Mouse (Mus musculus): Measurements from ENCODE around the gene Speg. TPM values are rescaled to one million over a fixed set of nuclear protein-coding genes. Genes with fewer than 3 reads are reported as not detected.

Gene Speg
- total RNA-seq, 2 experiments from 2014 or later: 104 to 112 TPM

DNA sequence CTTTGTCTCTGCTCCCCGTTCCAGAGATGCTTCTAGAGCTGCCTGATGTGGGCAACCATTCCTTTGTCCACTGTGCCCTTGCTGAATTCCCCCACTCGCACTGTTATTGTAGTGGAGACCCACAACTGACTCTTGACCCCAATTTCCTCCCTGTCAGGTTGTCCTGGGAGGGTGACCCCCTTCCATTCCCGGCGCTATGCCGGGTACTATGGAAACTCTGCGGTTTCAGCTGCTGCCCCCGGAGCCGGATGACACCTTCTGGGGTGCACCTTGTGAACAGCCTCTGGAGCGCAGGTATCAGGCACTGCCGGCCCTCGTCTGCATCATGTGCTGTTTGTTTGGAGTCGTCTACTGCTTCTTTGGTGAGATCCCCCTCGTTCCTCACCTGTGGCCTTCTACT lies 104.9 kb downstream of the Speg start:
- intact Hi-C loops (cut with DNase I): no loop called here
- no peak for DNase-seq

DNA sequence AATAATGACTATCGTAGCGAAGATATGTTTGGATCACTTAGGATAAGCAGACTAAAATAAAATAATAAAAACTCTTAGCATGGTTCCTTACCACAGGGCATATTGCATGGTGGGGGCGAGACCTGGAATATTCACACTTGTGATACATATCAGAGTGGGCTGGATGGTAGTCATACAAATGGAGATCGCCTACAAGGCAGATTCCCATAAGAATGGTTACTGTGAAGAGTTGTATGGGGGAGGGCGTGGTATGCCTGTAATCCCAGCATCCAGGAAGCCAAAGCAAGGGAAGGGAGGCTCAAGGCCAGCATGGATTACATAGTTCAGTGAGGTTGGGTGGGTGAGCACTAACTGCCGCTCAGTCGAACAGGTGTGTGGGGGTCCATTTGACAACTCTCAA lies 105.6 kb downstream of the Speg start:
- DNase-seq: no peak
- intact Hi-C loops (cut with DNase I): no loop called here

Other genes with a start within 250 kb of the Speg start
- 1 to 10 TPM in 1 of 2 experiments, under 1 TPM in 1; 0.72 to 1.6 TPM for gene Slc23a3, start 241.4 kb upstream of the Speg start, total RNA-seq (2021)
- 10 to 100 TPM; 31.4 to 34.9 TPM for gene Cnppd1, start 232.6 kb upstream of the Speg start, total RNA-seq (2021)
- 10 to 100 TPM; 29.2 to 33.2 TPM for gene Retreg2, start 232.5 kb upstream of the Speg start, total RNA-seq (2021)
- gene Zfand2b, start 206.7 kb upstream of the Speg start, total RNA-seq (2021): 10 to 100 TPM; 20.2 to 20.4 TPM
- gene Abcb6, start 194.9 kb upstream of the Speg start, total RNA-seq (2021): 10 to 100 TPM; 23.6 to 26.8 TPM
- gene Ankzf1, start 183.1 kb upstream of the Speg start, total RNA-seq (2021): 10 to 100 TPM; 12.5 TPM
- gene Atg9a, start 183.1 kb upstream of the Speg start, total RNA-seq (2021): 10 to 100 TPM; 51.6 to 54.2 TPM
- 10 to 100 TPM in 1 of 2 experiments, 1 to 10 TPM in 1; 9.9 to 10.5 TPM for gene Glb1l, start 164.5 kb upstream of the Speg start, total RNA-seq (2021)
- gene Stk16, start 164.5 kb upstream of the Speg start, total RNA-seq (2021): 10 to 100 TPM; 60.1 to 61.4 TPM
- gene Tuba4a, start 155.4 kb upstream of the Speg start, total RNA-seq (2021): 100 to 1,000 TPM; 543 to 577 TPM
- not detected for gene A630095N17Rik, start 143.2 kb upstream of the Speg start, total RNA-seq (2021)
- gene Dnajb2, start 138.9 kb upstream of the Speg start, total RNA-seq (2021): 10 to 100 TPM; 58.3 to 61.4 TPM
- gene Ptprn, start 110.8 kb upstream of the Speg start, total RNA-seq (2021): under 1 TPM; 0.34 to 0.42 TPM
- not detected for gene Resp18, start 96.9 kb upstream of the Speg start, total RNA-seq (2021)
- gene Dnpep, start 57.3 kb upstream of the Speg start, total RNA-seq (2021): 10 to 100 TPM; 92.2 to 92.7 TPM
- 100 to 1,000 TPM; 909 to 916 TPM for gene Des, start 15.0 kb upstream of the Speg start, total RNA-seq (2021)
- 10 to 100 TPM; 39.7 to 40.1 TPM for gene Gmppa, start 60.6 kb downstream of the Speg start, total RNA-seq (2021)
- gene Asic4, start 75.1 kb downstream of the Speg start, total RNA-seq (2021): not detected
- 10 to 100 TPM; 38.6 to 39.5 TPM for gene Chpf, start 104.0 kb downstream of the Speg start, total RNA-seq (2021)
- gene Tmem198, start 104.2 kb downstream of the Speg start, total RNA-seq (2021): under 1 TPM; 0.38 to 0.52 TPM
- gene Obsl1, start 131.2 kb downstream of the Speg start, total RNA-seq (2021): 100 to 1,000 TPM; 171 to 173 TPM
- gene Inha, start 131.8 kb downstream of the Speg start, total RNA-seq (2021): 1 to 10 TPM; 5.1 to 8.5 TPM
- gene Stk11ip, start 146.2 kb downstream of the Speg start, total RNA-seq (2021): 10 to 100 TPM; 12.7 to 13.9 TPM
- gene Slc4a3, start 171.0 kb downstream of the Speg start, total RNA-seq (2021): 100 to 1,000 TPM; 128 to 149 TPM

All from heart, postnatal 10 days (tissue).